Mouse (Mus musculus) heart, embryonic 16.5 days (tissue): ENCODE data around the gene Tmed9. TPM values are rescaled to one million over a fixed set of nuclear protein-coding genes. Genes with fewer than 3 reads are reported as not detected.
"Not testable (repeated sequence)": the region's sequence is repeated elsewhere in the genome, so short reads cannot be mapped to it uniquely, and the experiment has no call there.

ENCODE experiments used
- ATAC-seq: fragments of 200-750 bp; cut with Nextera tagmentation; replicated peaks from 2 replicates; pipeline ENCODE4 v1.8.0; 2017; ENCODE audit warnings: moderate number of reproducible peaks; ENCODE audit not compliant: insufficient read depth, low FRiP score; ENCODE audit errors: extremely low read depth
- H3K27ac ChIP-seq: fragments of 300-500 bp; sonication (generic); 2 replicates; pipeline ENCODE4 v1.5.1; 2014; ENCODE audit warnings: mild to moderate bottlenecking, low read length, control low read depth, moderate library complexity
- H3K27me3 ChIP-seq: fragments of 300-500 bp; sonication (generic); 2 replicates; pipeline ENCODE4 v1.6.1; 2014; ENCODE audit warnings: low read length, mixed read lengths; ENCODE audit not compliant: control insufficient read depth, insufficient read depth
- H3K36me3 ChIP-seq: fragments of 300-500 bp; sonication (generic); 2 replicates; pipeline ENCODE4 v1.6.1; 2014; ENCODE audit not compliant: control insufficient read depth, insufficient read depth
- H3K4me1 ChIP-seq: fragments of 300-500 bp; sonication (generic); 2 replicates; pipeline ENCODE4 v1.6.1; 2014; ENCODE audit warnings: low read length, mixed read lengths; ENCODE audit not compliant: control insufficient read depth, insufficient read depth
- H3K4me2 ChIP-seq: fragments of 300-500 bp; sonication (generic); 2 replicates; pipeline ENCODE4 v1.6.1; 2014; ENCODE audit warnings: low read depth, mild to moderate bottlenecking, control low read depth, low read length
- H3K4me3 ChIP-seq: fragments of 300-500 bp; sonication (generic); 2 replicates; pipeline ENCODE4 v1.5.1; 2014; ENCODE audit warnings: mild to moderate bottlenecking, control low read depth, low read length
- H3K9ac ChIP-seq: fragments of 300-500 bp; sonication (generic); 2 replicates; pipeline ENCODE4 v1.6.1; 2014; ENCODE audit warnings: low read length, control low read depth
- H3K9me3 ChIP-seq: fragments of 300-500 bp; sonication (generic); replicated peaks from 2 replicates; pipeline ENCODE4 v1.6.1; 2016; ENCODE audit warnings: low read length; ENCODE audit not compliant: control insufficient read depth
- WGBS: fragments of 180-500 bp; shearing (Covaris S2); extraction: QIAGEN DNeasy Blood & Tissue Kit; methylation state at CpG from one replicate; pipeline ENCODE4 v1.1.7; 2014; 5-methylcytosine and 5-hydroxymethylcytosine counted together
- polyA plus RNA-seq: library from polyadenylated mRNA; unstranded; fragments of >200 nt; fragmentation: Nextera tagmentation; extraction: Ambion mirVana; gene quantifications from 2 replicates; pipeline ENCODE4 v1.2.1, GENCODE M21; 2015

Gene Tmed9
- polyA plus RNA-seq, 1 experiment from 2014 or later = 110 TPM

DNA sequence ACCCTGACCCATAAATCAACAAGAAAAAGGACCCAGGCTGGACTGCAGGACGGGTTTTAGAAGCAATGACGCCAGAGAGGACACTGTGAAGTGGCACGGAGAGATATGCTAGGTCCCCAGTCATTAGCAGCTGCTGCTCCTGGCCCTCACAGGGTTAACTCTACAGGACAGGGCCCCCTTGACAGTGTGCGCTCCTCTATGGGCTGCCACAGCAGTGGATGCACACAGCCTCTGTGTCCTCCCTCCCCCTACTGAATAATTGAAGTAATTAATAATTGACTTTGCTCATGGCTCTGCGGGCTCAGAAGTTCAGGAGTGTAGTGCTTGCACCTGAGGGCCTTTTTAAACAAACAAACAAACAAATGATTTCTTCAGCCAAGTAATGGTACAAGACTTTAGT, 39.9 kb downstream of the Tmed9 start:
- Histone ChIP-seq H3K4me1 (no peaks in the 10 kb centered on the region), H3K4me2 (no peak overlapping the region), H3K27ac (no peak overlapping the region), H3K27me3 (no peaks in the 10 kb centered on the region), H3K36me3 (peaks cover 10% of the 10 kb centered on the region; the same call in 1 of the 2 replicates), H3K4me3 (no peak overlapping the region), H3K9me3 (no peaks in the 10 kb centered on the region), H3K9ac (no peak overlapping the region)
- WGBS = 48% methylated on average over 5 of the region's 5 CpGs
- ATAC-seq = no peak

DNA sequence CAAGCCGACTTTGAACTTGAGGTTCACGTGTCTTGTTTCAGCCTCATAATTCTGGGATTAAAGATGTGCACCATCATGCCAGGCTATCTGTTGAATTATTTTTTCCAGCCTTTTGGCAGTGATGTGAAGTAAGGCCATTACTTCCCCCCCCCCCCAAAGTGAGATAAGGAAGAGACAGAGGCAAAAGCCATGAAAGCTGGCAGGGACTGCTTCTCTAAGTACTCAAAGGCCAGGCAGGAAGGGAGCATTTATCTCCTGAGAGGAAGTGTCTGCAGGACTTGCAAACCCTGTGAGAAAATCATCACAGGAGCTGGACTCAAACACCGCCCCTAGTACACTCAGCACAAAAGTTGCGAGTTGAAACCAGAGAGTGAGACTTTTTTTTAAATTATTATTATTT, 45.8 kb downstream of the Tmed9 start:
- ATAC-seq = no peak
- no peak overlapping the region for H3K4me2 ChIP-seq
- WGBS = 77% methylated on average over 4 of the region's 4 CpGs
- H3K27me3 ChIP-seq = no peaks in the 10 kb centered on the region
- H3K9me3 ChIP-seq = no peaks in the 10 kb centered on the region
- H3K36me3 ChIP-seq = no peaks in the 10 kb centered on the region
- no peak overlapping the region for H3K27ac ChIP-seq
- H3K9ac ChIP-seq = no peak overlapping the region
- peaks cover 8% of the 10 kb centered on the region for H3K4me1 ChIP-seq
- H3K4me3 ChIP-seq = no peak overlapping the region

DNA sequence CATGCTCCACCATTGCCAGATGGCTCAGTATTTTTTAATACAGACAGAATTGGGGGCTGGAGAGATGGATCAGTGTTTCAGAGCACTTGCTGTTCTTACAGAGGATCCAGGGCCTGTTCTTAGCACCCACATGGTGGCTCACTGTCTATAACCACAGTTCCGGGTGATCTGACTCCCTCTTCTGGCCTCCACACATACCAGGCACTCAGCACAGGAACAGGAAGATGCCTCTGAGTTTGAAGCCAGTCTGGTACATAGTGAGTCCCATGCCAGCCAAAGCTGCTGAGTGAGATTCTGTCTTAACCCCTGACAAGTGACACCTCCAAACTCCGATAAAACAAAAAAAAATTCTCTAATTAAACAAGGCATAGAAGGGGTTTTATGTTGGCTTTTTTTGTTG, 46.7 kb downstream of the Tmed9 start:
- H3K4me3 ChIP-seq = no peak overlapping the region
- peaks cover 3% of the 10 kb centered on the region for H3K36me3 ChIP-seq
- ATAC-seq = no peak
- peaks cover 8% of the 10 kb centered on the region for H3K4me1 ChIP-seq
- no peak overlapping the region for H3K27ac ChIP-seq
- no peak overlapping the region for H3K4me2 ChIP-seq
- H3K27me3 ChIP-seq = no peaks in the 10 kb centered on the region
- 75% methylated on average over 2 of the region's 2 CpGs for WGBS
- H3K9me3 ChIP-seq = no peaks in the 10 kb centered on the region
- no peak overlapping the region for H3K9ac ChIP-seq

DNA sequence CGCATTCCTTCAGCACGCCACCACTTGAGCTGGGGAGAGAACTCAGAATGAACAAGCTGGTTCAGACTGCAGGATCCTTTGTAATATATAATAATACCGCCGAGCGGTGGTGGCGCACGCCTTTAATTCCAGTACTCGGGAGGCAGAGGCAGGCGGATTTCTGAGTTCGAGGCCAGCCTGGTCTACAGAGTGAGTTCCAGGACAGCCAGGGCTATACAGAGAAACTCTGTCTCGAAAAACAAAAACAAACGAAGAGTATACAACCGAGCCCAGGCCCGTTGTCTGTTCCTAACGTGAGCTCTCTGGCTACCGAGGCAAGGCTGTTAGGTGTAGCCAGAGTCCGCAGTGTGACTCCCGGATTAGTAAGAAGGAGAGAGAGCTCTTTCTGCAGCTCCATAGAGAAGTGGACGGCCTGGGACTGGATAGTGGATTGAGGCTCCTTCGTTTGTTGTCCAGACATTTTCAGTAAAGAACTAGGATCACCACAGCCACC, 48.7 kb downstream of the Tmed9 start:
- Histone ChIP-seq H3K4me2 (peak overlapping the region; percentile 86), H3K27ac (peak overlapping the region; percentile 78), H3K9ac (peak overlapping the region; percentile 83), H3K4me3 (peak overlapping the region; percentile 73)
- not testable (repeated sequence) for H3K27me3 ChIP-seq, H3K36me3 ChIP-seq, H3K4me1 ChIP-seq, H3K9me3 ChIP-seq, ATAC-seq
- WGBS = 22% methylated on average over 20 of the region's 20 CpGs

DNA sequence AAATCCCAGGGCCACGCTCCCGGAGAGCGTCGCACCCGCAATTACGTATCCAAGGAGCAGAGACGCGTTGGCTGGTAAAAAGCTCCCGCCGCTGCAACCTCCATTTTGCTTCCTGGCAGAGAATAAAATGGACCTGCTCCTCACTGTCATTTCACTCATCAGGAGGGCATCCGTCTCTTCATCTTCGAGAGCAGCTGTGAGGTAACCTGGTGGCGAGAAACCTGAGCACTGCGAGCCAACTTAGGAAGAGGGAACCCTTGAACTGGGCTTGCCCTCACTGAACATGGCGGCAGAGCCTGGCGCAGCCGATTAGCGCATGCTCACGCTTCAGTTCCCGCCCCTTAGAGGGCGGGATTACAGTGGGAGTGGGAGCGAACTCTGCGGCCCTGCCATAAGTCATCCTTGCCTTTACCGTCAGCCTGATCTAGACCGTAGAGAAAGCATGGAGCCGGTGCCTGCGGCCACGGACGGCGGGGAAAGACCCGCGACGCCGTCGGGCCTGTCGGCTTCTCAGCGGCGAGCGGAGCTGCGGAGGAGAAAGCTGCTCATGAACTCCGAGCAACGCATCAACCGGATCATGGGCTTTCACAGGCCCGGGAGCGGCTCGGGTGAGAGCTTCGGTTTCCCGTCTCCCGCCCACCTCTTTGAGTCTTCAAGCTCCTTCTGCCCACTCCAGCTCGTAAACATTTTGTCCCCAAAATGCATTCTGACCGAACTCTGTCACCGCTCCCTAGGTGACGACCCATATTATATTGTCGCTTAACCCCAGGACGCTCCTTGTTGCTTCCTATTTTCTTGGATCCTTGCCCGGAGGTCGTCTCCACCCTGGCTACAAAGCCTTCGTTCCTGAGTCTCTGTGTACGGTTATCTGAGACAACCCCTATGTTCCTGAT, 49.4 kb downstream of the Tmed9 start, which contains the start of gene Caml:
TSS of gene Caml (plus strand) at position 357 of the 893 bp plus-strand sequence.
- Histone ChIP-seq H3K4me2 (peak within 1 kb of the TSS; percentile 86), H3K36me3 (peaks cover 8% of the 10 kb centered on the region), H3K9me3 (no peaks in the 10 kb centered on the region), H3K4me1 (peaks cover 8% of the 10 kb centered on the region), H3K27ac (peak within 1 kb of the TSS; percentile 78), H3K27me3 (no peaks in the 10 kb centered on the region), H3K4me3 (peak within 1 kb of the TSS; percentile 73), H3K9ac (peak within 1 kb of the TSS; percentile 83)
- peak; percentile 98 for ATAC-seq
- WGBS = under 1% methylated on average over 59 of the region's 59 CpGs

DNA sequence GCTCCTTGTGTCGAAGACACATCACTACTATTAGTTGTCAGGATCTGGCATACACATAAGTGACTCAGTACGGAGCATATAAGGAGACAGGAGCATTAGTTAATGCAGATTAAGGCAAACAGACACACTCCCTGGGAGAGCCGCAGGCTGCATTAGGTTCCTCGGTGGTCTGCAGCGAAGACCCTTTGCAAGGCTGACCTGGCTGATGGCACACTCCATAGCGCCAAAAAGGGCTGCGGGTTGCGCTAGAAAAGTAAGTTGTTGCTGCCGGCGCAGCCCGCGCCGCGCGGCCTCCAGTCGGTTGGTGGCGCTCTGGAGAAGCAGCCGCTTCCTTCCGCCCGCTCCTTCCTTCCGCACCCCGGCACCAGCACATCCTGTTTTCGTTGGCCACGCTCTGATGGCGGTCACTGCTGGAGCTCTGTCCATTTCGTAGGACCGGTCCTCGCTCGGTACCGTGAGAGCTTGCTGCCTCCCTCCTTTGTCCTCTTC, 61.2 kb downstream of the Tmed9 start, which contains the start of gene Ddx46:
TSS of gene Ddx46 (plus strand) at position 389 of the 489 bp plus-strand sequence.
- 0 out of 2 replicates have a peak within 1 kb of the TSS, but pooled peaks have one; percentile 37 for H3K27ac ChIP-seq
- ATAC-seq = peak; percentile 90

DNA sequence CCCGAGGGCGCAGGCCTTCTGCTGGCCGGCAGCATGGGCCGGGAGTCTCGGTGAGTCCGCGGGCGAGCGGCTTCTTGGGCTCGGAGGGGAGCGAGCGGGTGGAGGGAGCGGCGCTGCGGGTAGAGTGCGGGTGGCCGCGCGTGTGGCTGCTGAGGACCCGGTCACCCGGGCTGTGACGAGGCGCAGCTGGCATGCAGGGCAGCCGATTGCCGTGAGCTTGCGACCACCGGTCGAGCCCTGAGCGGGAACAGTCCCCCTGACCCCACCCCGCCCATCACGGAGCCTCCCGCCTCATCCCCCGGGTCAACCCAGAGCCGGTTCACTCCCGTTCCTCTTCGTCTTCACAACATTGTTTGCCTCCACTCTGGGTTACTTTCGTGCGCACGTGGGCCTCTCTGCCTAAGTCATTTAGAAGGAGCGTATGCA, 61.6 kb downstream of the Tmed9 start:
- ATAC-seq = peak; percentile 30; the same call in 1 of the 2 replicates

More for the DNA sequence above, 61.2 kb downstream of the Tmed9 start, which contains the start of gene Ddx46:
- no peaks in the 10 kb centered on the region for H3K27me3 ChIP-seq
- peaks cover 20% of the 10 kb centered on the region for H3K36me3 ChIP-seq
- peak within 1 kb of the TSS; percentile 90 for H3K4me2 ChIP-seq
- peak within 1 kb of the TSS; percentile 96 for H3K9ac ChIP-seq
- no peaks in the 10 kb centered on the region for H3K9me3 ChIP-seq
- H3K4me3 ChIP-seq = peak within 1 kb of the TSS; percentile 98
- H3K4me1 ChIP-seq = peaks cover 12% of the 10 kb centered on the region
- WGBS = 5% methylated on average over 30 of the region's 30 CpGs

DNA sequence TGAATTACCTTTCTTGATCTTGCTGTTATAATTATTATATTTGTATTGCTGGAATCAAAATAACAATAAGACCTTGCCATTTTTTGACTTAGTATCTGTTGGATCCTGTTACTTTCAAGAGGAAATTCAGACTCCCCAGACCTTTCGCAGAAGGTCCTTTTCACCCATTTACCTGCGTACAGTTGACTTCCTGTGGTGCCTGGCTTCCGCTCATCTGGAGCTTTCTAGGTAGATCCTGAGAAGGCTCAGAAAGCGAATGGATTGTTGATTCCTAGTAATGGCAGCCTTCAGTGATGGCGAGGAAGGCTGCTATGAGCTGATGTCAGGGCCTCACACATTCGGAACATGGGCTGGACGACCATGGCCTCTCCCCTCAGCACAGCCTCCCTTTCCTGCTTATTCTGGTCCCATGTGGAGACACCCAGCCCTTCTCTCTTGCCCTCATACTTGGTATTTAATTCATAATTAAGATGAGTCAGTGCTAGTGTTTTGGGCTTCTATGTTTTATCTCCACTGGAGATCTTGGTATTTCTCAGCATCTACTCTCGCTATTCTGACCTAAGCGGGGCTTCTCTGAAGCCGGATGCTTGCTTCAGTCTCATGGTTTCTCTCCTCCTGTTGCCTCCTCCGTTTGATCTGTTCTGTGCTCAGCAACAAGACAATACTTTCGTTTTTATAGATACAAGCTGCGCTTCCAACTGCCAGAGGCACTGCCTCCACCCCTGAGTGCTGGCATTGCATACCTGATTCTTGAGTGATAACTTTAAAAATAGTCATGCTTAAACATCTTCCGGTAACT, 62.9 kb downstream of the Tmed9 start:
- H3K36me3 ChIP-seq = peaks cover 12% of the 10 kb centered on the region
- H3K27me3 ChIP-seq = no peaks in the 10 kb centered on the region
- no peak overlapping the region for H3K4me3 ChIP-seq
- ATAC-seq = no peak
- H3K4me1 ChIP-seq = peaks cover 12% of the 10 kb centered on the region
- H3K9ac ChIP-seq = no peak overlapping the region
- WGBS = 83% methylated on average over 14 of the region's 14 CpGs
- no peak overlapping the region for H3K4me2 ChIP-seq
- no peak overlapping the region for H3K27ac ChIP-seq
- H3K9me3 ChIP-seq = no peaks in the 10 kb centered on the region

More for the DNA sequence above, 61.6 kb downstream of the Tmed9 start:
- Histone ChIP-seq H3K9me3 (no peaks in the 10 kb centered on the region), H3K4me2 (peak overlapping the region; percentile 90), H3K4me1 (peaks cover 12% of the 10 kb centered on the region), H3K36me3 (peaks cover 20% of the 10 kb centered on the region), H3K9ac (peak overlapping the region; percentile 96), H3K4me3 (peak overlapping the region; percentile 98), H3K27ac (0 out of 2 replicates have a peak overlapping the region, but pooled peaks have one; percentile 37), H3K27me3 (no peaks in the 10 kb centered on the region)
- under 1% methylated on average over 40 of the region's 40 CpGs for WGBS
